Mouse (Mus musculus): ENCODE measurements around the gene Myh1.

DNA sequence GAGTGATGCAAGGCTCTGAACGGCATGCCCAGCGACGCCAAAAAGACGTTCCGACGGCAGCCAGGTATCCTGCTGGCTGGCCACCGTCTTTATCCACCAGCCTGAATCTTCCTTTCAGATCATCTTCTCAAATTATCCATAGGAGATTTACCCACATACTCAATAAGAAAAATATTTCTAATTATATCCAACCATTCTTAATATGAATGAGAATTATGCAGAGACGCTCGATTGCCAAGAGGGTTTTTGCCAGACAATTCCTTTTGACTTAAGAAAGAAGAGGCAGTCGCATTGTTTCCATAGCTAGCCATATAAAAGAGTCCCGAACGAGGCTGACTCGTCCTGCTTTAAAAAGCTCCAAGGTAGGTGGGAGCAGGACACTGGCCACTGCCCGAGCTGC is 29.1 kb upstream of the Myh1 start, which contains the start of gene Myh2:
- TF ChIP-seq CTCF (IDR thresholded peaks at IDR 0.05) (no peak), POLR2A (IDR thresholded peaks at IDR 0.05; ENCODE audit: insufficient read depth, low read depth, low read length) (no peak), EP300 (IDR thresholded peaks at IDR 0.05; ENCODE audit: insufficient read depth, low read depth, low read length) (no peak)
